Mouse (Mus musculus) granulocyte monocyte progenitor cell, adult 5-6 weeks (primary cell): Measurements from ENCODE around the gene Gm21964. TPM values are rescaled to one million over a fixed set of nuclear protein-coding genes. Genes with fewer than 3 reads are reported as not detected.

Experiments used
- ATAC-seq: replicated peaks from 2 replicates; pipeline ENCODE4 v1.8.0; 2016; ENCODE audit warnings: mild to moderate bottlenecking, moderate TSS enrichment, inconsistent platforms; ENCODE audit not compliant: poor library complexity, severe bottlenecking
- total RNA-seq, 2 experiments: library from RNA; stranded (forward) in 1 of 2; stranded (reverse) in 1 of 2; fragments of 200-712, 200-1000 nt in 1 of 2; fragments of >200 nt in 1 of 2; fragmentation: Nextera tagmentation in 1 of 2; gene quantifications; 2 replicates each; pipeline ENCODE4 v1.2.3; 2014 to 2017

The Gm21964 gene
- total RNA-seq, 2 experiments from 2014 or later = not detected

DNA sequence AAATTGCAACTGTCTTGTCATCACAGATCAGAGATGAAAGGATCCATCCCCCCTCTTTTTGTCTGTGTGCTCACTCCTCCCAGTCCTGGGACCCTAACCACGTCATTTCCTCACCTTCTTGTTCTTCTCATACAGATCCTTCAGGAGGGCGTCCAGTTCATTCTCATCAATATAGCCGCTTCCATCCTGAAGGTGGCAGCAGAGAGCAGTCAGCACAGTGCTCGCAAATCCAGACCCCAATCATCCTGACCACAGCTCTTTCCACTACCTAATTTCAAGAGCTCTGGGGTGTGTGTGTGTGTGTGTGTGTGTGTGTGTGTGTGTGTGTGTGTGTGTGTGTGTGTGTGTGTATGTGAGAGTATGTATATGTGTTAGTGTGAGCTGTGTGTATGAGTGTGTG lies 44.5 kb downstream of the Gm21964 start:
- ATAC-seq = peak; percentile 89

DNA sequence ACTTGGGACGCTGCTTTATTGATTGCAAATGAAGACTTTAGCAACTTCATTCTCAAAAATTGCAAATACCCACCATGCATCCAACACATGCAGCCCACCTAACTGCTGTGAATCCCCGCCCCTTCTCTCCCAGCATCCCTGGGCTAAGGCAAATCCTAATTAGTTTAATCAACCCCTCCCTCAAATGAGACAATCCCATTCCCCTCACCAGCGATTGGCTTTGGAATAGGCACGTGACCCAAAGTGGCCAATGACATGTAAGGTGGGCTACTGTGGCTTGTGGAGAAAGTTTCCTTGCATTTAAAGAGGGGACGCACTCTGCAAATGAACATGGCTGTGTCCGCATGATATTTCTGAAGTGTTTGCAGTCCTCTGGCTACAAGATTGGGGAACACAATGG lies 51.9 kb downstream of the Gm21964 start:
- no peak for ATAC-seq

Other genes with a start within 250 kb of the Gm21964 start
- 7.6 and 12.6 TPM in 2 replicates for gene Phlpp2, start 232.7 kb upstream of the Gm21964 start, total RNA-seq (2014; fragmentation: Nextera tagmentation)
- gene Phlpp2, start 232.7 kb upstream of the Gm21964 start, total RNA-seq (2017) = 8.8 and 9.6 TPM in 2 replicates
- not detected in 2 replicates for gene Marveld3, start 139.0 kb upstream of the Gm21964 start, total RNA-seq (2014; fragmentation: Nextera tagmentation)
- not detected in 2 replicates for gene Marveld3, start 139.0 kb upstream of the Gm21964 start, total RNA-seq (2017)
- not detected in 2 replicates for gene Tat, start 110.8 kb upstream of the Gm21964 start, total RNA-seq (2014; fragmentation: Nextera tagmentation)
- not detected in 2 replicates for gene Tat, start 110.8 kb upstream of the Gm21964 start, total RNA-seq (2017)
- gene Chst4, start 61.5 kb upstream of the Gm21964 start, total RNA-seq (2014; fragmentation: Nextera tagmentation) = not detected in 2 replicates
- not detected in 2 replicates for gene Chst4, start 61.5 kb upstream of the Gm21964 start, total RNA-seq (2017)
- gene Zfp612, start 21.5 kb upstream of the Gm21964 start, total RNA-seq (2014; fragmentation: Nextera tagmentation) = not detected in 2 replicates
- 0.15 TPM in 1 of 2 replicates, not detected in the other for gene Zfp612, start 21.5 kb upstream of the Gm21964 start, total RNA-seq (2017)
- gene Gm17720, start 1.5 kb downstream of the Gm21964 start, total RNA-seq (2014; fragmentation: Nextera tagmentation) = not detected in 2 replicates
- gene Gm17720, start 1.5 kb downstream of the Gm21964 start, total RNA-seq (2017) = not detected in 2 replicates
- gene Calb2, start 67.0 kb downstream of the Gm21964 start, total RNA-seq (2014; fragmentation: Nextera tagmentation) = not detected in 2 replicates
- not detected in 2 replicates for gene Calb2, start 67.0 kb downstream of the Gm21964 start, total RNA-seq (2017)
- gene Cmtr2, start 114.5 kb downstream of the Gm21964 start, total RNA-seq (2014; fragmentation: Nextera tagmentation) = 8.5 and 11.0 TPM in 2 replicates
- 14.2 and 17.2 TPM in 2 replicates for gene Cmtr2, start 114.5 kb downstream of the Gm21964 start, total RNA-seq (2017)
- not detected in 2 replicates for gene Hydin, start 165.8 kb downstream of the Gm21964 start, total RNA-seq (2014; fragmentation: Nextera tagmentation)
- gene Hydin, start 165.8 kb downstream of the Gm21964 start, total RNA-seq (2017) = not detected in 2 replicates